Mouse (Mus musculus) splenic B cell, adult 2 months (primary cell): ENCODE data around the gene Muc1.
A peak's percentile ranks its signal among the peaks of the same experiment; 100 is the strongest.

ENCODE experiments used
- DNase-seq: peaks from one replicate; pipeline ENCODE4 v3.0.0-alpha.2; 2011; ENCODE audit warnings: low read depth, low spot score
- H3K27me3 ChIP-seq: 2 replicates; pipeline ENCODE4 v1.6.1; 2012; ENCODE audit warnings: mild to moderate bottlenecking, low read length, moderate library complexity, mixed read lengths; ENCODE audit not compliant: control insufficient read depth, poor library complexity, insufficient read depth, severe bottlenecking
- H3K36me3 ChIP-seq: 2 replicates; pipeline ENCODE4 v1.6.1; 2012; ENCODE audit warnings: mild to moderate bottlenecking, low read length, moderate library complexity, mixed read lengths; ENCODE audit not compliant: control insufficient read depth, poor library complexity, insufficient read depth, severe bottlenecking

Muc1 gene

DNA sequence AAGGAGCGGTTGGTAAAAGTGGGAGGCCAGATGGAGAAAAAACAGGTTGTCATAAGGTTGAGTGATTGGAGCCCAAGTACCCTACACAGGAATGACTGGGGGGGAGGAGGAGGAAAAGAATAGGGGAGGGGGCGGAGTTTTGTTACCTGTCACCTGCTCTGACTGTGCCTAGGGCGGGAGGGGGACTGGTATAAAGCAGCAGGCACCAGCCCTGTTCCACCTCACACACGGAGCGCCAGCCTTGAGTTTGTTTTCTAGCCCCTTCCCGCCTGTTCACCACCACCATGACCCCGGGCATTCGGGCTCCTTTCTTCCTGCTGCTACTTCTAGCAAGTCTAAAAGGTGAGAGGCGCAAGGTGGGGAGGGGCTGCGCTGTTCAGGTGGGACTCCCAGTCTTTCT is at the start of gene Muc1:
Gene Muc1, plus strand, starts transcription at position 222 of the 400 bp plus-strand sequence.
- Histone ChIP-seq H3K27me3 (no peaks in the 10 kb centered on the region), H3K36me3 (no peaks in the 10 kb centered on the region)
- DNase-seq = no peak

DNA sequence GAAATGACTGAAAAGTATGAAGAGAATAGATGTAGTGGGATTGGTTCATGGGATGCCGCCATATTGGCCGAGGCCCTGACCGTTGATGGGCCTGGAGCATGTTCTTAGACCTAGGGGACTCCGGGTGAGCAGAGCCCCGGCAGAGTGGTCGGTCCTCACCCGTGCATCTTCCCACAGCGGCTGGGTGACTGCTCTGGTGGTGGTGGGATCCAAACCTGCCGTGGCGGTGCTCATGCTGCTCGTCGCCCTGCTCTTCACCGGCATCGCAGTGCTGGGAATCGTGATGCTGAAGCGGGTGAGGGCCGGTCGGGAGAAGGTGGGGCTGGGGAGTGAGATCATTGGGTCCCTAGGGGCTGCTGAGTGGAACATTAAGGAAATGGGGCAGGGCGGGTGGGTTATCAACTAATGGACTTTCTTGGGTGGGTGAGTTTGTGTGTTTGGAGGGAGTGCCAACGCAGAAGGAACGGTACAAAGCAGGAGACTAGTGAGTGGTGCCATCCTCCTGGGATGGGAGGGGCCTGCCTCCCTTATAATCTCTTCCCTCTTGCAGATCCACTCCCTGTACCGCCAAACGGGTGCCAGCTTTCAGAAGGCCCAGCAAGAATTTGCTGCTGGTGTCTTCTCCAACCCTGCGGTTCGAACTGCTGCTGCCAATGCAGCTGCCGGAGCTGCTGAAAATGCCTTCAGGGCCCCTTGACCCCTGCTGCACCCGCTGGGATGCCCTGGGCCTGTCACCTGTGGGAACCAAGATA is 46.9 kb upstream of the Muc1 start:
- peaks cover 7% of the 10 kb centered on the region; the same call in 1 of the 2 replicates for H3K36me3 ChIP-seq
- no peak for DNase-seq
- H3K27me3 ChIP-seq = no peaks in the 10 kb centered on the region

DNA sequence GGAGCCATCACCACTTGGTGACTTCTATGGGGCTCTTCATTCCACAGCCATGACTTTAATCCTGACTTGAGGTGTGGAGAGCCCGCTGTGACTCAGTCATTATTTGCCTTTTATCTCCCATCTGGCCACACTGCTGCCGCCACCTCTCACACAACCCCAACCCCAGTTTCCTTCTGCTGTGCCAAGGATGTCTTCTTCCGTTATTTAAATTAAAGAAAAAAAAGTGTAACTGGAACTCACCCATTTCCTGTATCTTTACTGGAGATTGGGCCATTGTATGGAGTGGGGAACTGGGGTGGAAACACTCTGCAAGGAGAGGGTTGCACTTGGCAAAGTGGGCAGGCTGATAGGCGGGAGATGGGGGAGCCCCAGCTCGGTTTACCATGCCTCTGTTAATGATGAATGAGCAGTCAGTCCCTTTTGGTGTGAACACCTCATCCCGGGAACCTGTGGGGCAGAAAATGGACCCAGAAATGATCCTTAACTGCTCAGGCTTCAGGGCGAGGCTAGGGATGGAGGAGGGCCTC is 46.3 kb upstream of the Muc1 start:
- H3K36me3 ChIP-seq = peaks cover 7% of the 10 kb centered on the region; the same call in 1 of the 2 replicates
- no peaks in the 10 kb centered on the region for H3K27me3 ChIP-seq
- DNase-seq = no peak

DNA sequence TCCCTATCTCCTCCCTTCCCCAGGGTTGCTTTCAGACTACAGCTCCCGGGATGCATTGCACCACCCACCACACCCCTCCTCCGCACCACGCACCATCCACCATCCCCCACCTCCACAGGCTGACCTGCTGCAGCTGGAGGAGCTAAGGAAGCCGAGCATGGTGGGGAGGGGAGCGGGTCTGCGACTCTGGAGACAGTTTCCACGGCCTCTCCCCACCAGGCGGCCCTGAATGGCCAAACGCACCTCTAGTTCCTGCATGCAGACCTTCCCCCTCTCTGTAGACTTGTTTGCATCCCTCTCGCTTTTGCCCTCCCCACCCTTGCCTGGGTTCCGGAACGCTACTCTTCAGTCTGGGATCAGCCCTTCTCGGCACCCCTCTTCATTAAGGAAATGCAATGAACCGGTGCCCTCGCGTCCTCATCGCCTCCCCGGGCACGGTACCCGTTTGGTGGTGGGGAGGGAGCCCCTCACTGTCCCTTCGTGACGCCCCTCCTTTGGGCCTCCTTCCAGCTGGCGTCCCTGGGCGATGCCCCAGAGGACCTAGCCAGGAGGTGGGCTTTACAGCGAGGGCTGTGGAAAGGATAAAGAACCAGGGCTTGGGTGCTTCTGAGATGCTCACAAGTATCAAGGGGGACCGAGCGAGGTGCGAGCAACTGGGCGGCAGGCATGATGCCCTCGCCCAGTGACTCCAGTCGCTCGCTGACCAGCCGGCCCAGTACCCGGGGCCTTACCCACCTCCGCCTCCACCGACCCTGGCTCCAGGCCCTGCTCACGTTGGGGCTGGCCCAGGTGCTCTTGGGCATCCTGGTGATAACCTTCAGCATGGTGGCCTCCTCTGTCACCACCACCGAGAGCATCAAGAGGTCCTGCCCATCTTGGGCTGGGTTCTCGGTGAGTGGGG is 45.5 kb upstream of the Muc1 start, which contains the start of gene Fam189b:
Gene Fam189b, plus strand, starts transcription at position 86 of the 901 bp plus-strand sequence.
- Histone ChIP-seq H3K36me3 (peaks cover 7% of the 10 kb centered on the region; the same call in 1 of the 2 replicates), H3K27me3 (no peaks in the 10 kb centered on the region)
- no peak for DNase-seq

DNA sequence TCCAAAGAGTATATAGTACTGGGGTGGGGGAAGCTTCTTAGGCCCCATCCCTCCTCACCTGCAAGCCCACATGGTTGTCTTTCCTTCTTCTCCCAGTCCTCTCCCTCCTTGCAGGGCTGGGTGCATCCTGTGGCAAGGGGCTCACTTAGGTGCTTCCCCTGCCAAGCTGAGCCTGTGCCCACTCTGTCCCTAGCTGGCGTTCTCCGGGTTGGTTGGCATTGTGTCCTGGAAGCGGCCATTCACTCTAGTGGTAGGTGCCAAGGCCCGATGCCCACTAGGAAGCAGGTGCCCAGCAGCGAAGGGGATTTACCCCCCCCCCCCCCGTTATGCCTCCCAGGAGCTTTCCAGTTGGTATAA is 44.9 kb upstream of the Muc1 start:
- Histone ChIP-seq H3K27me3 (no peaks in the 10 kb centered on the region), H3K36me3 (peaks cover 6% of the 10 kb centered on the region; the same call in 1 of the 2 replicates)
- no peak for DNase-seq

DNA sequence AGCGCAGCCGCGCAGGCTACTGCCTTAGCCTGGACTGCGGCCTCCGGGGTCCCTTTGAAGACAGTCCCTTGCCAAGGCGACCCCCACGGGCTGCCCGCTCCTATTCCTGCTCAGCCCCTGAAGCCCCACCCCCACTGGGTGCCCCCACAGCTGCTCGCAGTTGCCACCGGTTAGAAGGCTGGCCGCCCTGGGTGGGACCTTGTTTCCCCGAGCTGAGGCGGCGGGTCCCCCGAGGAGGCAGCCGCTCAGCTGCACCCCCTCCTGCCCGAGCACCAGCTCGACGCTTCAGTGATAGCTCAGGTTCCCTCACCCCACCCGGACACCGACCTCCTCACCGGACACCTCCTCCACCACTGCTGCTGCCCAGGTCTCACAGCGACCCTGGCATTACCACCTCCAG is 41.7 kb upstream of the Muc1 start:
- no peaks in the 10 kb centered on the region for H3K36me3 ChIP-seq
- H3K27me3 ChIP-seq = no peaks in the 10 kb centered on the region
- DNase-seq = peak; percentile 32

DNA sequence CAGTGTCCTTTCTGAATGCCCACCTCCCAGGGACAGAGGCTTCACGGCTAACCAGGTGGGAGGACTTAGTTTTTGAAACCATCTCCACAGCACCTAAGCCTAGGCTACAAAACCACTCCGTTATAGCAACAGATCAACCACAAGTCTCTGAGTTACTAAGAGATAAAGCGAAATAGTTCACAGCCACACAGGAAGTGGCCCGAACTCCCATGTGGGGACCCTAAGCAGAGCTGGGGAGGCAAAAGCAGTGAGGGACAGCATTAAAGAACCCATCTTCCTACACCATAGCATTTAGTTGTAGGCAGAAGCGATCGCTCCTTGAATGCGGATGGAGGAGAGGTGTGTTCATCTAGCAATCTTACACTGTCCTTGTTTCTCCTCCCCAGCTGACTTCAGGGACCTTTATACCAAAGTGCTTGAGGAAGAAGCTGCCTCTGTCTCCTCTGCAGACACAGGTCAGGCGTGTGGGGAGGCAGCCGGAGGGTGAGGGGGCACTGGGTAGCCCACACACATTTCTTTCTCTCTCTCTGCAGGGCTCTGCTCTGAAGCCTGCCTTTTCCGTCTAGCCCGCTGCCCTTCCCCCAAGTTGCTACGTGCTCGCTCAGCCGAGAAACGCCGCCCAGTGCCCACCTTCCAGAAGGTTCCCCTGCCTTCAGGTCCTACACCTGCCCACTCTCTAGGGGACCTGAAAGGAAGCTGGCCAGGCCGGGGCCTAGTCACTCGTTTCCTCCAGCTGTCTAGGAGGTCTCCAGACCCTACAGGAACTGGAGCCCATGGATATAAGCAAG is 41.0 kb upstream of the Muc1 start:
- Histone ChIP-seq H3K27me3 (no peaks in the 10 kb centered on the region), H3K36me3 (no peaks in the 10 kb centered on the region)
- peak; percentile 52 for DNase-seq

DNA sequence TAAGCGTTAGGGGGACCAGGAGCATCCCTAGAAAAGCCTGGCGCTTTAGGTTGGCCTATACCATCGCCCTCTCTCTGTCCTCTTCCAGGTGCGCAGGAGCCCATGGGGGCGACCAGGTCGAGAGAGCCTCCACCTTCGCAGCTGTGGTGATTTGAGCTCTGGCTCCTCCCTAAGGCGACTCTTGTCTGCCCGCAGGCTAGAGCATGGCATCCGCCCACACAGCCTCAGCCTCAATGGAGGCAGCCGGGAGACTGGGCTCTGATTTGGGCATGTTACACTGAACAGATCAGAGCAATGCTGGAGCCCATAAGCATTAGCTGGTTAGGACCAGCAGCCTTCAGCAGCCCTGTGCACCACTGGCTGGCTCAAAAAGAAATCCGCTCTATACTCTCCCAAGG is 40.4 kb upstream of the Muc1 start:
- H3K27me3 ChIP-seq = no peaks in the 10 kb centered on the region
- H3K36me3 ChIP-seq = no peaks in the 10 kb centered on the region
- DNase-seq = peak; percentile 37

DNA sequence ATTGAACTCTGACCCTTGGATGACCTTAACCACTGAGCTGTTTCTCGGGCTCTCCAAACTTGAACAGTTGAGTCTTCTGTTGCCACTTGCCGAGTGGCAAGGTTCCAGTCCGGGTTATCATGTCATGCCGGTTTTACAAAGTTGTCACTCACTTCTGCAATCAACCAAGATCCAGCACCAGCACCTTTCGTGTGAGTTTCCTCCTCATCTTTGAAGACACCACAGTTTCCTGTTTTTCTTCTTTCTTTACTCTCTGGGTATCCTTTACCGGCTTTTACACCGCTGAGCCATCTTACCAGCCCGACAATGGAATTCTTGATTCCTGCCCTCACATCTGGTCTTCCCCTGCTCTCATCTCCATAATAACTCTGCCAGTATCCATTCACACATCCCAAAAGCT is 38.4 kb upstream of the Muc1 start:
- DNase-seq = peak; percentile 52
- H3K36me3 ChIP-seq = no peaks in the 10 kb centered on the region
- no peaks in the 10 kb centered on the region for H3K27me3 ChIP-seq

DNA sequence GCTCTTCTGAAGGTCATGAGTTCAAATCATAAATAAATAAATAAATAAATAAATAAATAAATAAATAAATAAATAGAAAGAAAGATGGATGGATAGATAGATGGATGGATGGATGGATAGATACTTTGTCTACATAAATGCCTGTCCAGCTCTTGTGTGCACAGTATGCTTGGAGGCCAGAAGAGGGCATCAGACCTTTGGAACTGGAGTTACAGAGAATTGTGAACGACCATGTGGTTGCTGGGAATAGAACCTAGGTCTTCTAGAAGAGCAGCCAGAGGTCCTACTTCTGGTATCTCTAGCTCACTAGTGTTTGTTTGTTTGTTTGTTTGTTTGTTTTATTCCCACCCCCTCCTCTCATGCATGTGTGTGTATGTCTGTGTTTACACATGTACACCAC is 35.5 kb upstream of the Muc1 start:
- no peaks in the 10 kb centered on the region for H3K36me3 ChIP-seq
- no peak for DNase-seq
- no peaks in the 10 kb centered on the region for H3K27me3 ChIP-seq

DNA sequence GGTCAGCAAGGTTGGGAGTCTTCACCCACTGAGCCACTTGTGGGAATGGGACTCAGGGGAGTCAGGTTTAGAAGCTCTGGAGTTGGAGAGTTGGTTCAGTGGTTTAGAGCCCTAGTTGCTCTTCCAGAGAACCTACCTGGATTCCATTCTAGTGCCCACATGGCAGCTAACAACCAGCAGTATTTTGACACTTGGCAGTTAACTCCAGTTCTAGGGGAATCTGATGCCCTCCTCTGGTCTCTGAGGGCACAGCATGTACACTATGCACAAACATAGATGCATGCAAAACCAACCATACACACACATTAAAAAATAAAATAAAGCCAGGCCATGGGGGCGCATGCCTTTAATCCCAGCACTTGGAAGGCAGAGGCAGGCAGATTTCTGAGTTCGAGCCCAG is 35.0 kb upstream of the Muc1 start:
- DNase-seq = peak; percentile 69
- Histone ChIP-seq H3K36me3 (no peaks in the 10 kb centered on the region), H3K27me3 (no peaks in the 10 kb centered on the region)

DNA sequence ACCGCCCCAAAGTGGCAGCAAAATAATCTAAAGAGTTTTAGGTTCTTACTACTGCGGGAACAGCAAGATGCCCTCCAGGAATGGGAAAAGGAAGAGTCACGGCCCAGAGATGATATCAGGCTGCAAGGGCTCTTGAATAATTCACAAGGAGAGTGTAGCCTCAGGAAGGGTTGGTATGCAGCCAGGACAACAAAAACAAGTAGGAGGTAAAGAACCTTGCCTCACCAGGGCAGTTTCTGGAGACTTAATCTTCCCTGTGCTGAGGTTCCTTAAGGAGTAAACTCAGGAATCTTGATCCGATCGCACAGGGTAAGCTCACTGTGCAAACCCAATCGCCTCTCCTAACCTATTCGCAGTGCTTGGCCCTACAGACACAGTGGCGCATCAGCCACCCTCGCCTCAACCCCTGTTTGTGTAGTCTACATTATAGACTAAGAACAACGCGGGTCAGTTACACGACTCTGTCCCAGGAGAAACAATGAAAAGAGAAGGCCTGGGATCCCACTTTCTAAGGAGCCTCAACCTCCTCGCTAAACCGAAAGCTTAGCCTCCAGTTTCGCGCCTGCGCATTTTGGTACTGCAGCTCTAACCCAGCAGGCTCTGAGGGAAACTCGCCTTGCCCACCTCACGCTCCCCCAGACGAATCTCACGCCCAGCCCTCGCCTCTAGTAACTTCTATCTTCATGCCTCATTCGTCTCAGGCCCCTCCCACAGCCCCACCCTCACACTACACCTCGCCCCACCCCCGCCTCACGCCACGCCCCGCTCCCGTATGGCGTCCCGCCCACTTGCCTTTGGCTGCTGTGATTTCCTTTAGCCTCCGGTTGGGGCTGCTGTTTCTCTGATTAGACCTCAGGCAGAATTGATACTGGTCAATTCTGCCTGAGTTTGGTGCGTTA is 32.6 kb upstream of the Muc1 start:
- H3K36me3 ChIP-seq = no peaks in the 10 kb centered on the region
- DNase-seq = peak; percentile 97
- H3K27me3 ChIP-seq = no peaks in the 10 kb centered on the region

DNA sequence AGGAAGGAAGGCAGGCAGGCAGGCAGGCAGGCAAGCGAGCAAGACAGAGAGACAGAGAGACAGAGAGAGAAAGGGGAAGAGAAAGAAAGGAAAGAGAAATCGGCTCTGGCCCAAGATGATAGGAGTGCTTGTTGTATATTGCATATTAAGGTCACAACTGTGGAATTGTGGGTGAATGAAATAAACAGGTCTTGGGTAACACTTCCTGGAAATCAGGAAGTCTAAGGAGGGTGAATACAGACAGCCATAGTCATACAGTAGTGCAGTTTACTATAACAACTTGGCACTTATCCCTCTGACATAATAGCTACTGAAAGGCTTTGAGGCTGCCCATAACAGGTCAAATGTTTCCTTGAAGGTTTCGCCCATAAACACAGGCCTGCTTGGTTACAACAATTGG is 29.0 kb upstream of the Muc1 start:
- DNase-seq = peak; percentile 32
- no peaks in the 10 kb centered on the region for H3K27me3 ChIP-seq
- no peaks in the 10 kb centered on the region; the same call in 1 of the 2 replicates for H3K36me3 ChIP-seq
